ENCODE assay signal across 9 mouse cellular contexts in the genomic region with DNA sequence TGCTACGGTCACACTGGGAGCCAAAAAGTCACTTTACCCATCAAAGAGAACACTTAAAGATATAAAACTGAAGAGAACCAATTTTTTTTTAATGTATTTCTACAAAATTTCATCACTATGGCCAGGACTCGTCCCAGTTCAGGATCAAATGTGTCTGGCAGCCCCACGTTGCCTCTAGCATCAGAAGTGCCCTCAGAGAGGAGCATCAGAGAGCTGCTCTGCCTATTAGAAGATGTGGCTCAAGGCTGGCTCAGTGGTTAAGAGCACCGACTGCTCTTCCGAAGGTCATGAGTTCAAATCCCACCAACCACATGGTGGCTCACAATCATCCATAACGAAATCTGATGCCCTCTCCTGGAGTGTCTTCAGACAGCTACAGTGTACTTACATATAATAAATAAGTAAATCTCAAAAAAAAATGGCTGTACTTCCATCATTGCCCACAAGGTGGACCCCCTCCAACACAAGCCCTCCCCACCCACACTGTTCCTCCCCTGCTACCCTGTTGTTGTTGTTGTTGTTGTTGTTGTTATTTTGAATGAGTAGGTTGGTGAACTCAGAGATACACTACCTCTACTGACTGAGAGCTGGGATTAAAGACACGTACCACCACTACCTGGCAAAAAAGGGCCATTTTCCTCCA. TPM values are rescaled to one million over a fixed set of nuclear protein-coding genes. Genes with fewer than 3 reads are reported as not detected.
DNase-seq lines count a peak whose midpoint lies in the region; ATAC-seq and TF ChIP-seq lines count a peak whose summit lies in the region.
"Had no signal": no experiment of that assay in that cellular context is flagged by ENCODE, and none has a peak within 500 bp of the region (broad histone marks: within the 10 kb centered on the region; RNA-seq: fewer than 3 reads in every experiment).

No protein-coding gene starts in this region.

- H3K4me1 ChIP-seq in heart, embryonic 12.5 days (replicated peaks) = peaks cover 15% of the 10 kb centered on the region
- H3K4me1 ChIP-seq in embryonic fibroblast, embryonic 13.5 days (ENCODE audit: control insufficient read depth, insufficient read depth, low read length) = no peaks in the 10 kb centered on the region

- H3K27me3 ChIP-seq in heart, embryonic 12.5 days (replicated peaks) = no peaks in the 10 kb centered on the region
- H3K27me3 ChIP-seq: limb, embryonic 15.5 days had no signal

- no peaks in the 10 kb centered on the region for H3K9me3 ChIP-seq in heart, embryonic 12.5 days (replicated peaks)
- H3K9me3 ChIP-seq: limb, embryonic 15.5 days had no signal

- no peak for ATAC-seq in heart, embryonic 12.5 days (ENCODE audit: insufficient number of reproducible peaks, low FRiP score)

- 21% methylated on average over 7 of the region's 7 CpGs for WGBS in heart, embryonic 12.5 days

- DNase-seq in heart, adult 8-10 months (ENCODE audit: low spot score) = peak; percentile 53
- DNase-seq in A20 (ENCODE audit: low read depth, low spot score) (peak; percentile 91), ZHBTc4 (ENCODE audit: low read depth, low spot score) (peak; percentile 71), liver (peak; percentile 44)
- DNase-seq in retina, embryonic 14.5 days (ENCODE audit: low spot score) = peak; percentile 85
- no peak for DNase-seq in urinary bladder, postnatal 36 days (ENCODE audit: low spot score in 2 of 2)

- peaks cover 4% of the 10 kb centered on the region; the same call in 1 of the 2 replicates for H3K36me3 ChIP-seq in heart, embryonic 12.5 days
- H3K36me3 ChIP-seq: limb, embryonic 15.5 days had no signal

- no peak overlapping the region for H3K27ac ChIP-seq in heart, embryonic 12.5 days (ENCODE audit: poor library complexity, severe bottlenecking)
- H3K27ac ChIP-seq in embryonic fibroblast, embryonic 13.5 days (ENCODE audit: insufficient read depth, low read length) = no peak overlapping the region
- H3K27ac ChIP-seq: limb, embryonic 15.5 days had no signal

- H3K4me2 ChIP-seq in heart, embryonic 12.5 days = no peak overlapping the region; the same call in 1 of the 2 replicates

- no peak overlapping the region for H3K4me3 ChIP-seq in heart, embryonic 12.5 days
- H3K4me3 ChIP-seq in embryonic fibroblast, embryonic 13.5 days (ENCODE audit: insufficient read depth, low read length) = no peak overlapping the region

- TF ChIP-seq POLR2A in embryonic fibroblast, embryonic 13.5 days (IDR thresholded peaks at IDR 0.05; ENCODE audit: low read depth, low read length) = no peak

- peak; percentile 47; the same call in 1 of the 2 replicates for TF ChIP-seq CTCF in embryonic fibroblast, embryonic 13.5 days (IDR thresholded peaks at IDR 0.05; ENCODE audit: borderline replicate concordance, insufficient read depth, low read length)

- no peak overlapping the region for H3K9ac ChIP-seq in heart, embryonic 12.5 days

RNA-seq across cellular contexts. Expression of a gene that starts 1.3 kb away (rescaled TPM):
- total RNA-seq in heart, adult 8-10 months (2022) = 1 to 10 TPM; 5.3 to 7.8 (median 6.3) TPM
- polyA plus RNA-seq in heart, embryonic 12.5 days (2016; fragmentation: Nextera tagmentation; extraction: Ambion mirVana) = 23.0 and 23.6 TPM in 2 replicates
- 24.0 and 37.4 TPM in 2 replicates for polyA plus RNA-seq in embryonic fibroblast, embryonic 13.5 days (2011; ENCODE audit: insufficient read length, low read depth, missing spikeins)

RNA-seq across cellular contexts. Expression of a gene that starts 12.9 kb away (rescaled TPM):
- under 1 TPM in 2 of 4 experiments, not detected in 2; 0.16 to 0.22 TPM for total RNA-seq in heart, adult 8-10 months (2022)
- 2.8 and 3.4 TPM in 2 replicates for polyA plus RNA-seq in heart, embryonic 12.5 days (2016; fragmentation: Nextera tagmentation; extraction: Ambion mirVana)
- 3.0 and 4.7 TPM in 2 replicates for polyA plus RNA-seq in embryonic fibroblast, embryonic 13.5 days (2011; ENCODE audit: insufficient read length, low read depth, missing spikeins)

RNA-seq across cellular contexts. Expression of a gene that starts 53.9 kb away (rescaled TPM):
- 100 to 1,000 TPM; 135 to 187 (median 158) TPM for total RNA-seq in heart, adult 8-10 months (2022)
- polyA plus RNA-seq in heart, embryonic 12.5 days (2016; fragmentation: Nextera tagmentation; extraction: Ambion mirVana) = 172 TPM in 2 replicates
- polyA plus RNA-seq in embryonic fibroblast, embryonic 13.5 days (2011; ENCODE audit: insufficient read length, low read depth, missing spikeins) = 512 and 557 TPM in 2 replicates

Comparison
In these comparisons a context has a peak if more than half of its experiments do, and no peak if none do; other contexts are left out.
1. DNase-seq: peak in heart, adult 8-10 months (single experiment), A20 (single experiment), ZHBTc4 (single experiment), liver (single experiment) and retina, embryonic 14.5 days (single experiment); none in urinary bladder, postnatal 36 days (0 of 2).